Mouse (Mus musculus) testis, postnatal 14 days (tissue): Measurements from ENCODE around the gene Rassf1.
"Not testable (repeated sequence)": the region's sequence is repeated elsewhere in the genome, so short reads cannot be mapped to it uniquely, and the experiment has no call there.

Experiments
- DNase-seq: peaks from one replicate; pipeline ENCODE4 v3.0.0; 2021; ENCODE audit warnings: low spot score

Gene Rassf1

DNA sequence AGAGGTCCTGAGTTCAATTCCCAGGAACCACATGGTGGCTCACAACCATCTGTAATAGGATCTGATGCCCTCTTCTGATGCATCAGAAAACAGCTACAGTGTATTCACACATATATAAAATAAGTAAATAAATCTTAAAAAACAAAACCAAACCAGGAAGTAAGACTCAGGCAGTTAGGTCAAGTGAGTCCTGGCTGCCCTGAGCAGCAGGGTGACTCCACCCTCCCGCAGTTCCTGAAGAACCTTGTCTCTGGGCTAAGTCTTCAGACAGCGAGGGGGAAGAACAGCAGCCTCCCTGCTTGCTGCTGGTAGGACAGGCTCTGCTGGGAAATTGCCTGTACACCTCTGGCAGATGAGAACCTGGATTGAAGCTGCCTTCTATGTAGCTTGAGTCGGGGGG, 5.0 kb downstream of the Rassf1 start:
- DNase-seq: no peak

DNA sequence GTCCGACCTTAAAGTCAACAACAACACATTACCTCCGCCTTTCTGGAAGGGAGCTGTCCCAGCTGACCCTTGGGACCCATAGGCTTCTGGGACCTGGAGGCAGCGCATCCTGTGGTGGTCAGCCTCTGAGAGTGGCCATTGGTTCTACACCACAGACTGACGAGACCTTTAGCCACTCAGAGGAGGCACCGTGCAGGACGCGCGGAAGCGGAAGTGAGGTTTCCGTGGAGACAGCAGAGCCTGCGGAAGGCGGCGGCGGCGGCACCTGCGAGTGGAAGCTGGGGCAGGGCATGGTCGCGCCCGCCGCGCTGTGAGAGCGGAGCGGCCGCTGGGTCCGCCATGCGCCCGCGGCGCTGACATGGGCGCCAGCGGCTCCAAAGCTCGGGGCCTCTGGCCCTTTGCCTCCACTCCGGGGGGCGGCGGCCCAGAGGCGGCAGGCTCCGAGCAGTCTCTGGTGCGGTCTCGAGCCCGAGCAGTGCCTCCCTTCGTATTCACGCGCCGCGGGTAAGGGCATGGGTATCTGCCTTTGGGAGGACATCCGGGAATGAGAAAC, 11.8 kb downstream of the Rassf1 start, which contains the start of gene Tusc2:
Gene Tusc2 (plus strand): TSS at position 227 of the 553 bp plus-strand sequence.
- peak; percentile 95 for DNase-seq

DNA sequence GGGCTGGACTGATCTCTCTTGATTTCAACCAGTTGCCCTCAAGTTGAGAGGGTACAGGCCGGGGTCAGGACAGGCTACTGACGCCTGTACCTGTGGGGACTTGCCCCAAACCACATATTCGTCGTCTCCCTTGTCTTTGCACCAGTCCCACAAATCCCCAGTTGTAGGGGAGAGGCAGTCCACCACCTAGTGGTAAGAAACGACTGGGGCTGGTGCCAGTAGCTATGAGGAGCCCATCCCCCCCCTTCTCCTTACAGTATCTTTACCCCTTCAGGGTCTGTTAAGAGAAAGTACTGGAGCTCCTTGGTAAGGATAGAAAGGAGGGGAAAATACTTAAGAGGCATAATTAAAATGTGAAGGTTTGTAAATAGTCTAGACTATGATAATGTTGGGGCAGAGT, 14.2 kb downstream of the Rassf1 start:
- DNase-seq: not testable (repeated sequence)

DNA sequence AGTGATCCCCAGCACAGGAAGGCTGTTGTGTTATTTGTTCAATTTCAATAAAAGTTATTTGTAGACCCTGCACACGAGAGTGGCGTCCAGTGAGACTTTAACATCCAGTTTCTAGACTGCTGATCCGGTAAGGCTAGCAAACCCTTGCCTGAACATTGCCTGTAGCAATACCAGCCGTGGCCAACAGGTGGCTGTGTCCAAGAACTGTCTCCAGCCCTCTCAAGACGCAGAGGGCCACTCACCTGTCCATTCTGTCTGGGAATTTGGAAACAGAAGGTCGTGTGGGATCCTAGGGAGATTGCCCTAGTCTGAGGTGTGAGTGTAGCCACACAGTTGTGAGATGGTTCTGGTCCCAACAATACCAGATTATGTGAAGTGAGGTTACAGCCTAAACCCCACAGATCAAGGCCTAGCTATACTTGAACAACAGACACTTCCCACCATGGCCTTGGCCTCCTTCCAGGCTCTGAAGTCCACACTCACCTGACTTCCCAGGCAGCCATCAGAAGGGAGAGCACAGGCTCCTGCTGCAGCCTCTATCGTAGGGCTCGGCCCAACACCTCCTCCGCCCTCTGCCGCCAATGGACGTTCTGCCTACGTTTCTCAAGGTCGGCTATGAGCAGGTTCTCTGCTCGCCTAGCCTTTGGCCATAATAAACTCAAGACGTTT, 14.8 kb downstream of the Rassf1 start:
- no peak for DNase-seq

DNA sequence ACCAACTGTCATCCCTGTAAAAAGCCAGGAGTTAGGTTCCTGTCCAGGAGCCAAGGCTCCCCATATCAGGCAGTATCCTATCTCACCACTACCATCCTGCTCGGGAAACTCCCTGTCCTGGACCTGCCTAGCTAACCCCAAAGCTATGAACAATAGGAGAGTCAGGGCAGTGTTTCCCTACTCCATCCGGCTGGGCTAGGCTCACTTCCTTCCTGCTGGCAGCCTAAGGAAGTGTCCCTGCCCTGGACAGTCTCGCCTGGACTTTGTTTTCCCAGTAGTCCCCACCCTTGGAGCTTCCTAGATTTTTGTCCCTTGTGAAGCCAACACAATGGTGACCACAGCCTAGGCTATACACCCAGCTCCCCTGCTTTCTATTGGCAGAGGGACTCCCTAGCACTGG, 15.5 kb downstream of the Rassf1 start:
- no peak for DNase-seq

DNA sequence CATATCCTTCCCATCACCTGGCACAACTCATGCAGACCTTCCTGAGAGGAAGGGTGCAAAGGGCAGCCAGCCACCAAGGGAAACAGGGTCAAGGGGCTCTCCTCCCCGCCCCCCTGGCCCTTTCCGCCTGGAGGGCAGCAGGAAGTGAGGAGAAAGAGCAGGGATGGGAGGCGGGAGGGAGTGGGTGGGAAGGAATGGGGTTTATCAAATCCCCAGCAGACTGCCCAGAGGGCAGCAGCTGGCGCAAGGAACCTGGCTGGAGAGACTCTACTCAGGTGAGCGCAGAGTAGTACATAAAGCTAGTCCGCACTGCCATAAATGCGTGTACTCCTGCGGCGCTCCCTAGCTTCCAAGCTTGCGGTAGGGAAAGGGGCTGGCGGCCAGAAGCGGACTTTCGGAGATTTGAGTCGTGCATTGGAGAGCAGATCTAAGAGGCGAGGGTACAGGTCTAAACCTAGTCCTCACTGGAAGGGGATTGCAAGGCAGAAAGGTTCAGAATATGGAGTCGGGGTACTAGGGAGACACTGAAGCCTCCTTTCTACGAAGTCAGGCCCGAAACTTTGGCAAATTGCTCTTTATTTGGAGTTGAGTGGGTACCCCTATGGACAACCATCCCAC, 16.5 kb downstream of the Rassf1 start, which contains the start of gene Hyal2:
Gene Hyal2 (plus strand): TSS at position 244 of the 618 bp plus-strand sequence.
- no peak for DNase-seq

DNA sequence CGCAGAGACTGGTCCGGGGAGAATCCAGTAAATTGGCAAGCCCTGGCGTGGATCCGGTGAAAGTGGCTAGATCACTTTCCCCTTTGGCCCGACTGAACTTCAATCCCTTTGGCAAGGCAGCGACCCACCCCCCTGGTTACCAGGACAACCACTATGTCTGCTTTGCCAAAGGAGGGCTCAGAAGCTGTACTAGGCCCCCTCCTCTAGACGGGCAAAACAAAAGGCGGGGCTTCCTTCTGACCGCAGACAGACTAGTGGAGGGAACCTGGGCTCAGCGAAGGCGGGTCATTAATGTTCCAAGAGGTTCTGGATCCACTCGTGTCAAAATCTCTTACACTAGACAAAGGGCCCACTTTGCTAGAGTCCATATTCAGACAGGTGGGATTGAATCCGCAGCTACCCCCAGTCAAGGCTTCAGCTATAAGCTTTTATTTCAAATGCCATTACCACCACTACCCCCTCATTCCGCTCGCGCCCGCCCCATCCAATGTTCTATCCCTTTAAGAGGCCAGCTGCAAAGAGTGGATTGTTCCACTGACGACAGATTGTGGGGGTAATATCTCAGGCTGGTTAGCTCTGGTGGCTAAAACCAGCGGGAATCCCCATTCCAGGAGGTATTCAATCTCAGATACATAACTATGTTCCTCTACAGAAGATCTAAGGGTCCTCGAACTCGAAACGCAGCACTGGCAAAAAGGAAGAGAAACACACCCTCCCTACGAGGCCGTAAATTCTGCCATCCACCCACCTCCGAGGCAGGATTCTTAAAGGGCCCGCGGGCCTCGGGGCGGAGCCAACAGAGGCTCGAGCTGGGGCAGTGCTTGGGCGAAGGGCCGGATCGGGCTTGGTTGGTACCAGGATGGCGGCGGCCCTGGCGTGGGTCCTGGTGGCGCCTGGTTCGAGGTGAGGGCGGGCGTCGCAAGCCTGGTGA, 17.2 kb downstream of the Rassf1 start:
- peak; percentile 86 for DNase-seq

DNA sequence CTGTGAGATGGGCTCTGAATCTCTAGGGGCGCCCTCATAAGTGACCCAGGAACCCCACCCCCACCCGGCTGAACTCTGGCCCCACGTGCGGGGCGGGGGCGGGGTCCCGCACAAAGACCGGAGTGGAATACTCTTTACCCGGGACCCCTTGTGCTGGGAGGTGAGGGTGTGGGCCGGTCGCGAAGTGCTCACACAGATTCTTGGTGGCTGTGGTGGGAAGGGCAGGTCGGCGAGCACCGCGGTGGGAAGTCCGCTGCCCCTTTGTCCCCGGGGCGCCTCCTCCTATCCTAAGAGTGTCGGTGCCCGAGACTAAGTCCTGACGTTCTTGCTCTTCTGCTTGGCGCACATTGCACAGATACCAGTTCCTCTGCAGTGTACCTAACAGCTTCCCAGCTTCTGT, 17.9 kb downstream of the Rassf1 start:
- DNase-seq: peak; percentile 61

DNA sequence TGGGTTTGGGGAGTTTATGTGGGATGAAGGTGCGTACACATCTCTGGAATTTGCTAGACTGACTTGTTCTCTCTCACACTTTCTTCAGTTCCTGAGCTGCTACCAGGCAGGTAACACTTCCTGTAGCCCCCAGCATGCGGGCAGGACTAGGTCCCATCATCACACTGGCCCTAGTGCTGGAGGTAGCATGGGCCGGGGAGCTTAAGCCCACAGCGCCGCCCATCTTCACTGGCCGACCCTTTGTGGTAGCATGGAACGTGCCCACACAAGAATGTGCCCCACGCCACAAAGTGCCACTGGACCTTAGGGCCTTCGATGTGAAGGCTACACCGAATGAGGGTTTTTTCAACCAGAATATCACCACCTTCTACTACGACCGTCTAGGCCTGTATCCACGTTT, 18.7 kb downstream of the Rassf1 start:
- DNase-seq: no peak

DNA sequence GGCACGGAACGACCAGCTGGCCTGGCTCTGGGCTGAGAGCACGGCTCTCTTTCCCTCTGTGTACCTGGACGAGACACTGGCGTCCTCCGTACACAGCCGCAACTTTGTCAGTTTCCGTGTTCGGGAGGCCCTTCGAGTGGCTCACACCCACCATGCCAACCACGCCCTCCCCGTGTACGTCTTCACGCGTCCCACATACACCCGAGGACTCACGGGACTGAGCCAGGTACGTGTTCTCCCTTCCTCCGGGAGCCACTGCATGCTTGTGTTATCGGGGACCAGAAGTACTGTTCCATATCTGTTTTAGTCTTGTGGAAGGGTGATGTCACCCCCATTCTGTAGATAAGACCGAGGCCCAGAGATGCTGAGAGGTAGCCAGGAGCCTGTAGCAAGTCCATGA, 19.5 kb downstream of the Rassf1 start:
- DNase-seq: no peak

DNA sequence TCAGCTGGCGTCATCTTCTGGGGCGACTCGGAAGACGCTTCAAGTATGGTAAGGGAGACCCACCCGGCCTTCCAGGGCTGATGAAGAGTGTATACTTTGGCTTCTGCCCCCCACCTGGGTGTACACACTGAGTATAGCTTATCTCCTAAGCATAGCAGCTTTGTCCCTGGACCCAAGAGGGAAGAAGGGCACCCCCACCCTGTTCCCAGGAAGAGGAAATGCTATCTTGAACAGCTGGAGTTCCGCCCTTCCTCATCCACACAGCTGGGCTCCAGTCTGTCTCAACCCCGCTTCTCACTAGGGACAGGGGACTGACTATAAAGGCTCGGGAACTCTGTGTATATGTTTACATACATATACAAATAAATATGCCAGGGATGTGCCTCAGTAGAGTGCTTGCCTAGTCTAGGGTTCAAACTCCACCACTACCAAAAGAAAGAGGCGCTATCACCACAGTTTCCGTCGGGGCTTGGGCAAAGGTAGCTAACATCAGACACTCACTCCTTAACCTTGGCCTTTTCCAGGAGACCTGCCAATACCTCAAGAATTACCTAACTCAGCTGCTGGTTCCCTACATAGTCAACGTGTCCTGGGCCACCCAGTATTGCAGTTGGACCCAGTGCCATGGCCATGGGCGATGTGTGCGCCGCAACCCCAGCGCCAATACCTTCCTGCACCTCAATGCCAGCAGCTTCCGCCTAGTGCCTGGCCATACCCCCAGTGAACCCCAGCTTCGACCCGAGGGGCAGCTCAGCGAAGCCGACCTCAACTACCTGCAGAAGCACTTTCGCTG, 20.4 kb downstream of the Rassf1 start:
- DNase-seq: no peak

DNA sequence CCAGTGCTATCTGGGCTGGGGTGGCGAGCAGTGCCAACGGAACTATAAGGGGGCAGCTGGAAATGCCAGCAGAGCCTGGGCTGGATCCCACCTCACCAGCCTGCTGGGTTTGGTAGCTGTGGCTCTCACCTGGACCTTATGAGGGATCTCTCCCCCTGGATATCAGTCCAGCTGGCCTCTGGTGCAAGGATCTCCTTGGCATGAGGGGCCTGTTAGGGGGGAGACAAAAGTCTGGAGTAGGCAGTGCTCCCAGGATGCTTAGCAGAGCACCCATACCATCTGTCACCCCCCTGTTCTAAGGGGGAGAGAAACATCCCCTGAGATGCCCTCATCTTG, 20.9 kb downstream of the Rassf1 start:
- DNase-seq: no peak

DNA sequence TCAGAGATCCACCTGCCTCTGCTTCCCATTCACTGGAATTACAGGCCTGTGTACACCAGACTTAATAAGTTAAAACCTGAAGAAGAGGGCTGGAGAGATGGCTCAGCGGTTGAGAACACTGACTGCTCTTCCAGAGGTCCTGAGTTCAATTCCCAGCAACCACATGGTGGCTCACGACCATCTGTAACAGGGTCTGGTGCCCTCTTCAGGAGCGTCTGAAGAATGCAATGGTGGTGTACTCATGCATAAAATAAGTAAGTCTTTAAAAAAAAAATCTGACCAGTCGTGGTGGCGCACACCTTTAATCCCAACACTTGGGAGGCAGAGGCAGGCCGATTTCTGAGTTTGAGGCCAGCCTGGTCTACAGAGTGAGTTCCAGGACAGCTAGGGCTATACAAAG, 22.4 kb downstream of the Rassf1 start:
- not testable (repeated sequence) for DNase-seq

DNA sequence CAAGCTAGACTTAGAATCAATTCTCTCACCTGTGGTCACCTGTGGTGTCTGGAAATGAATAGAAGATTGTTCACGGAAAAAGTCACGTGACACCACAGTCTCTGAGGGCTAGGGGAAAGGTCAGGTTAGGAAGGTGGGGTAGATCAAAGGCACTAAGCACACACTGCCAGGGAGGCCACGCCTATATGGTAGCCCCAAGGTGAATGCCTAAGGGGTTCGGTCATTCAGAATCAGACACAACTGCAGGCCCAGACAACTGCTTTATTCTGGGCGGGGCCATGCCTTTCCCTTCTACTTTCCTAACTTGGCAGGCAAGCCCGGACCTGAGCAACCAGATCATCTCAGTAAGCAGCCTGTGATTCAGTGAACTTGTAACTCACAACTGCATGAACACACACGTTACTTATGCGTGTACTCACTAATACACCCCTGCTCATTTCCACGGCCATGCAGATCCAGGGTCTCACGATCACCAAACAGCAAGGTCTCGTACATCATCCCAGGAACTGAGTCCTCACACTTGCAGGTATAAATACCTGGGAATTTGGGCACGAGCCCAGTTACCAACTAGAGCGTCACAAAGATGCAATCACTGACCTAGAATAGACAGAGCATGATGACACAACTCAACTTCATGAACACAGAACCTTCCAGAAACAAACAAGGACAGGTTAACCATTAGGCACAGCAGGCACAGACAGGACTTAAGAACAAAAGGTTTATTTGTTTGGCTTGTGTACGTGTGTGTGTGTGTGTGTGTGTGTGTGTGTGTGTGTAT, 24.4 kb downstream of the Rassf1 start:
- no peak for DNase-seq

DNA sequence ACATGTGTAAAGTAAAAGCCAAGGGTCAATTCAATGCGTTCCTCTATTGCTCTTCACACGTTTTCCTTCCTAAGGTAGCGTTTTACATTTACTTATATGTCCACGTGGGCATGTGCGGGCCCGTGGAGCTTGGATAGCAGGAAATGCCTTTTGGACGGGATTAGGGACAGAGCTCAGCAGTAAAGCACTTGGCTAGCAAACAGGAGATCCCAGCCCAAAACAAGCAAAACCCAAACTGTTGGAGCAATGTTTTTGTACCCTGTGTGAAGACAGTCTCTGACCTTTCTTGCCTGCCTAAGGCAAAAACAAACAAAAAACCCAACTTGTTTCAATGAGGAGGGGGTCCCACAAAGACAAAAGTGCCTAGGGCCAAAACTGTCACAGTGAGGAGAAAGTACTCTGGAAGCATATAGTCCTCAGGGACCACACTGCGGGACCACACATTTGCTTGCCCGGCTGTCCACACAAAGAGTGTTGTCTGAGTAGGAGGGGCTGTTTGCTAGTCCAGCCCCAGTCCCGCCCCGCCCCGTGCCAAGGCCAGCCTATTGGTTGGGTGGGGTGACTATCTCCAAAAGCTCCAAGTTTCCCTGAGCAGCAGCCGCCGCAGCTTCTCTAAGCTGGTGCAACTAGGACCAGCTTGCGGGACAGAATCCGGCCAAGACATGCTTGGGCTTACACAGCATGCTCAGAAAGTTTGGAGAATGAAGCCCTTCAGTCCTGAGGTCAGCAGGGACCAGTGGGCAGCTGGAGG, 25.2 kb downstream of the Rassf1 start, which contains the start of gene Hyal1:
Gene Hyal1 (plus strand): TSS at position 571 of the 751 bp plus-strand sequence.
- DNase-seq: peak; percentile 73

DNA sequence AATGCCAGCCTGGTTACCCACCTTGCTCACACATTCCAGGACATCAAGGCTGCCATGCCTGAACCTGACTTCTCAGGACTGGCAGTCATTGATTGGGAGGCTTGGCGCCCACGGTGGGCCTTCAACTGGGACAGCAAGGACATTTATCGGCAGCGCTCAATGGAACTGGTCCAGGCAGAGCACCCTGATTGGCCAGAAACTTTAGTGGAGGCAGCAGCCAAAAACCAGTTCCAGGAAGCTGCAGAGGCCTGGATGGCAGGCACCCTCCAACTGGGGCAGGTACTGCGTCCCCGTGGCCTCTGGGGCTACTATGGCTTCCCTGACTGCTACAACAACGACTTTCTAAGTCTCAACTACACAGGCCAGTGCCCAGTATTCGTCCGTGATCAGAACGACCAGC, 26.5 kb downstream of the Rassf1 start:
- no peak for DNase-seq

DNA sequence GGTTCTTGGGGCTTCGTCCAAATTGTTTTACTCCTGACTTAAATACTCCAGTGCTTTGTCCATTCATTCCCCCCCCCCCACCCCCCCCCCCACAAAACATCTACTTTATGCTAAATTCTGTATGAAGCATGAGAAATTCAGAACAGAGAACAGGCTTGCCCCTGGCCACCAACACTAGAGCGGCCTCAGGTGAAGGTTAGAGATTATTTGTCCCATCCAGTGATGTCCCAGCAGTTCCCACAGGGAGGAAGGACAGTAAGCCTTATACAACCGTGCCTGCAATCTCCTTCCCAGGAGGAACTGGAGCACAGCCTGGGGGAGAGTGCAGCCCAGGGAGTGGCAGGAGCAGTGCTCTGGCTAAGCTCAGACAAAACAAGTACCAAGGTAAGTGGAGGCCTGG, 27.2 kb downstream of the Rassf1 start, which contains the start of gene Naa80:
Gene Naa80 (plus strand): TSS at position 301 of the 400 bp plus-strand sequence.
- no peak for DNase-seq

DNA sequence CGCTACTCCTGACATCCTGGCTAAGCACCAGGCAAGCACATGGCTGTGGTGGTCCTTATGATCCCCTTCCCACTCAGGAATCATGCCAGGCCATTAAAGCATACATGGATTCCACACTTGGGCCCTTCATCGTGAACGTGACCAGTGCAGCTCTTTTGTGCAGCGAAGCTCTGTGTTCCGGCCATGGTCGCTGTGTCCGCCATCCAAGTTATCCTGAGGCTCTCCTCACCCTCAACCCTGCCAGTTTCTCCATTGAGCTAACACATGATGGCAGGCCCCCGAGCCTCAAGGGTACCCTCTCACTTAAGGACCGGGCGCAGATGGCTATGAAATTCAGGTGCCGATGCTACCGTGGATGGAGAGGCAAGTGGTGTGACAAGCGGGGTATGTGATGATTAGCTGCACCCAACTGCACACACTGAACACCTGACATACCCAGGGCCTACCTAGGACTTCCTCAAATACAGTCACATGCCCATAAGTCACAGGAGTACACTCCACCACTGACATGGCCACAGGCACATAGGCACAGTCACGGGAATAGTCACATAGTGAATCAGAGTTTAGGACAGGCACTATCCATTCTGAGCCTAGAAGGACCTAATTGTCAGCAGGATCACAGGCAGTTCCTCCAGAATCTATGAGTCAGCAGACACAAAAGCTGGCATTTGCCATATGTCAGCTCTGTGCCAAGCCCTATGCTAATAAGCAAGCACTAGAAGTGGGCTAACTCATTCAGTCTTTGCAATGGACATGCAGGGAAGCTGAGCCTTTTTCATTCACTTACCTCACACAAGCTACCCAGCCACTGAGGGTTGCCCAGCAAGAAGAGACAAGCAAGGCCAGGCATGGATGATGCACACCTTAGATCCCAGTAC, 27.9 kb downstream of the Rassf1 start:
- DNase-seq: no peak
